Mouse (Mus musculus): ENCODE measurements at regions not wholly inside any gene's neighbourhood (a gene's known extent, or its start where the extent isn't known, plus 50 kb on each side); places are given as distances from the start of the nearest gene placed in this dataset.

- H3K27ac ChIP-seq (ENCODE audit: control insufficient read depth, low read depth, low read length) = no peak overlapping the region
- TF ChIP-seq MXI1 (IDR thresholded peaks at IDR 0.05; ENCODE audit: low read depth, low read length) (no peak), ETS1 (IDR thresholded peaks at IDR 0.05; ENCODE audit: low read depth, low read length) (no peak), ZKSCAN1 (IDR thresholded peaks at IDR 0.05; ENCODE audit: low read depth, low read length) (no peak), ZC3H11A (IDR thresholded peaks at IDR 0.05; ENCODE audit: low read depth, low read length) (no peak), GATA1 (IDR thresholded peaks at IDR 0.05; ENCODE audit: low read depth, low read length) (no peak), RAD21 (IDR thresholded peaks at IDR 0.05; ENCODE audit: low read depth, low read length) (no peak), TBP (IDR thresholded peaks at IDR 0.05; ENCODE audit: low read depth, low read length) (no peak), KAT2A (conservative IDR thresholded peaks at IDR 0.05; ENCODE audit: low read depth, low read length) (no peak), UBTF (IDR thresholded peaks at IDR 0.05; ENCODE audit: borderline replicate concordance, insufficient read depth, low read depth, low read length) (no peak), HCFC1 (IDR thresholded peaks at IDR 0.05; ENCODE audit: low read depth, low read length) (no peak), USF1 (IDR thresholded peaks at IDR 0.05; ENCODE audit: low read depth, low read length) (no peak), MAFK (IDR thresholded peaks at IDR 0.05; ENCODE audit: borderline replicate concordance, low read depth, low read length) (no peak)
- H3K4me1 ChIP-seq (ENCODE audit: control insufficient read depth in 1 of 2, insufficient read depth in 2 of 2, low read length in 2 of 2) = no peaks in the 10 kb centered on the region
- H3K36me3 ChIP-seq (ENCODE audit: control insufficient read depth in 1 of 2, insufficient read depth in 2 of 2, low read length in 2 of 2) = 0 out of 4 replicates have a peak, but pooled peaks cover 0 to 1% of the 10 kb centered on the region in 2 experiments
- no peak overlapping the region for H3K4me3 ChIP-seq (ENCODE audit: control insufficient read depth in 1 of 2, insufficient read depth in 1 of 2, low read depth in 2 of 2, low read length in 2 of 2)
- no peaks in the 10 kb centered on the region for H3K27me3 ChIP-seq (ENCODE audit: control insufficient read depth in 1 of 2, insufficient read depth in 2 of 2, low read length in 2 of 2)
- no peaks in the 10 kb centered on the region for H3K79me2 ChIP-seq (ENCODE audit: control insufficient read depth, insufficient read depth, low read length, poor library complexity)
- H3K9me3 ChIP-seq (replicated peaks; ENCODE audit: insufficient read depth, low read length) = no peaks in the 10 kb centered on the region
- H3K9ac ChIP-seq (ENCODE audit: control insufficient read depth, low read depth, low read length, poor library complexity, severe bottlenecking) = no peak overlapping the region
- peak; percentile 40 for DNase-seq (ENCODE audit: low read depth, low spot score)
Observed at GRCm38 (mm10) chr5:64401737-64402136, 245.6 kb downstream of the Tbc1d1 start.

GRCm38 (mm10) chr5:64403077-64403981 is 247.2 kb downstream of the Tbc1d1 start:
- no peaks in the 10 kb centered on the region for H3K27me3 ChIP-seq (ENCODE audit: control insufficient read depth in 1 of 2, insufficient read depth in 2 of 2, low read length in 2 of 2)
- no peaks in the 10 kb centered on the region for H3K36me3 ChIP-seq (ENCODE audit: control insufficient read depth in 1 of 2, insufficient read depth in 2 of 2, low read length in 2 of 2)
- no peak overlapping the region for H3K9ac ChIP-seq (ENCODE audit: control insufficient read depth, low read depth, low read length, poor library complexity, severe bottlenecking)
- peak; percentile 44 for DNase-seq (ENCODE audit: low read depth, low spot score)
- TF ChIP-seq ZKSCAN1 (IDR thresholded peaks at IDR 0.05; ENCODE audit: low read depth, low read length) (no peak), TBP (IDR thresholded peaks at IDR 0.05; ENCODE audit: low read depth, low read length) (no peak), TAL1 (IDR thresholded peaks at IDR 0.05; ENCODE audit: low read length) (no peak), ELF1 (IDR thresholded peaks at IDR 0.05; ENCODE audit: low read depth, low read length) (no peak), POLR2A (IDR thresholded peaks at IDR 0.05; ENCODE audit: control insufficient read depth in 1 of 2, insufficient read depth in 1 of 2, low read depth in 1 of 2, low read length in 2 of 2, poor library complexity in 1 of 2) (peak in 1 of 2 experiments; percentile 59; a peak in 2 of 4 replicates), TCF12 (IDR thresholded peaks at IDR 0.05; ENCODE audit: low read depth, low read length) (no peak), JUND (IDR thresholded peaks at IDR 0.05; ENCODE audit: low read depth, low read length) (no peak), MAZ (IDR thresholded peaks at IDR 0.05; ENCODE audit: low read depth, low read length) (0 out of 2 replicates have a peak, but pooled peaks have one; percentile 36), POLR2AphosphoS2 (IDR thresholded peaks at IDR 0.05; ENCODE audit: low read length) (peak; percentile 91), SIN3A (IDR thresholded peaks at IDR 0.05; ENCODE audit: low read length) (no peak), ZMIZ1 (IDR thresholded peaks at IDR 0.05; ENCODE audit: low read depth, low read length) (peak; percentile 69), MAFK (IDR thresholded peaks at IDR 0.05; ENCODE audit: borderline replicate concordance, low read depth, low read length) (no peak), SMC3 (IDR thresholded peaks at IDR 0.05; ENCODE audit: low read depth, low read length) (peak; percentile 4; the same call in 1 of the 2 replicates), CTCF (IDR thresholded peaks at IDR 0.05 in 2 of 3, conservative IDR thresholded peaks at IDR 0.05 in 1 of 3; ENCODE audit: control insufficient read depth in 1 of 3, insufficient read depth in 1 of 3, low read depth in 2 of 3, low read length in 3 of 3, poor library complexity in 1 of 3, severe bottlenecking in 1 of 3) (no peak), GABPA (IDR thresholded peaks at IDR 0.05; ENCODE audit: low read depth, low read length) (no peak), CHD2 (IDR thresholded peaks at IDR 0.05; ENCODE audit: low read length) (peak; percentile 18; the same call in 1 of the 2 replicates)
- H3K4me3 ChIP-seq (ENCODE audit: control insufficient read depth in 1 of 2, insufficient read depth in 1 of 2, low read depth in 2 of 2, low read length in 2 of 2) = no peak overlapping the region
- no peaks in the 10 kb centered on the region for H3K4me1 ChIP-seq (ENCODE audit: control insufficient read depth in 1 of 2, insufficient read depth in 2 of 2, low read length in 2 of 2)
- no peaks in the 10 kb centered on the region for H3K9me3 ChIP-seq (replicated peaks; ENCODE audit: insufficient read depth, low read length)
- no peaks in the 10 kb centered on the region for H3K79me2 ChIP-seq (ENCODE audit: control insufficient read depth, insufficient read depth, low read length, poor library complexity)
- H3K27ac ChIP-seq (ENCODE audit: control insufficient read depth, low read depth, low read length) = no peak overlapping the region

All from MEL (cell line).